Mouse (Mus musculus): Measurements from ENCODE around the gene Ngfr.

Ngfr gene

DNA sequence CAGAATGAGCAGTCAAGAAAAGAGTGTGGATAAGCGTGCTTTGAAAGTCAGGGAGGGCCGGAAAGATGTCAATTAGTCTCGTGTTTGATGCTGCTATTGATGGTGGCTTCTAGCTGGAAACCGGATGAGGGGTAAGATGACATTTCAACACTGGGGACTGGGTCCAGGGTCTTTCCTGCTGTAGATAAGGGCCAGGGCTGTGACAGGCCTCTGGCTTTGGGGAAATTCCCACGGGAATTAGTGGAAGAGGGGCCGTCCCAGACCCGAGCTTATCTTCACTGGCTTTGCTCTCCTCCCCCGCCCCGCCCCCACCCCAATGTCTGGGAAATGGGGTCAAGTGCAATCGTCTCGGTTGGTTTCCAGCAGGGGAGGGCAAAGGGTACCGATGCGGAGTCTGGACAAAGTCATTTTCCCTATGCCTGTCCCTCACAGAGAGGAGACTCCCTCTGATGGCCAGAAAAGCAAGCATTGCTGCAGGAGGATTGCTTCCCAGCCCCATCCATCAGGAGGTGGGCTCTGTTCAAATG lies 7.2 kb upstream of the Ngfr start:
- DNase-seq = no peak

DNA sequence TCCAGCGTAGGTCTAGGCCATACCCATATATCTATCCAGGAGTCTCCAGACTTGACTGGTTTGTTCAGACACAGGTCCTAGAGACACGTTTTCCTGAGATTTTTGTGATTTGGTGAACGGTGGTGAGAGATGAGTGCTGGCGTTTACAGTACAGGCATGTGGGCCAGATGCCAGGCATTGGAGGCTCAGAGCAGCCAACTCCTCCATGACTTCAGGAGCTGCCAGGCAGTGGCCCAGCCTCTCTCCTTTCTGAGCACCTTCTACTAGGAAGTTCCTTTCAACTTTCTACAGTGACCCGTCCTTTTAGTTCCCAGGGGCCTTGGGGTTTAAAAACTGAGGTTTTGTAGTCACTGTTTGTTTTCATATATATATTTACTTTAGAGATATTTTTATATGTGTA lies 6.0 kb upstream of the Ngfr start:
- no peak for DNase-seq

DNA sequence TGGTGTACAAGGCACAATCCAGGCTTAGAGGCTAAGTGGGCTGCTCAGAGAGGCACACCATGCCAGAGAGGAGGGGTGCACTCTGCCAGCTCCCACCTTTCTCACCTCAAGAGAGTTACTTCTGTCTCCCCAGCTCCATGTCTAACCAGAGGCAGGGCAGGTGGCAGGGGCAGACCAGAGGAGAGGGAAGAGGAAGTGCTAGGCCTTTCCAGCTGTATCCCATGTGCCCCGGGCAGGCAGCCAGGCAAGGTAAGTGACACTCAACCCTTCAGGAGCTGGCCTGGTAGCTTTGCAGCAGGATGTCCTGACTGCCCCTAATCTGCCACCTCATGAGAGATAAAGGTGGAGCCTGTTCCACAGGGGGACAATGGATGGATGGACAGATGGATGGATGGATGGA lies 5.2 kb upstream of the Ngfr start:
- DNase-seq = no peak

DNA sequence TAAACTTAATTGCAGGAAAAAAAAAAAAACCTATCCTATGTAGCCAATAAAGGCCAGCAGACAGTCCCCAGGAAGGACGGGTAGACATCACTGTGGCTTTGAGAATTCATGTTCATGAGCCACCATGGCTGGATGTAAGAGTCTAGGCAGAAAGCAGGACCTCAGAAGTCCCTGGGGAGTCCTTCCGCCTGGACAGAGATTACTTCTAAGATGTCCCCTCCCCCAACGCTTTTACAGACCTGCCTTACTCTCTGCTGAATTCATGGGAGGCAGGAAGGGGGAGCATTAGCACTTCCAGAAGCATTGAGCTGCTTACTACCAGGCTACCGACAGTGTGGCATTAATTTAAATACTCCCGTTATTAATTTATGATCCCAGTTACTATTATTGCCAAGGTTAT lies 1.7 kb upstream of the Ngfr start:
- DNase-seq = no peak

DNA sequence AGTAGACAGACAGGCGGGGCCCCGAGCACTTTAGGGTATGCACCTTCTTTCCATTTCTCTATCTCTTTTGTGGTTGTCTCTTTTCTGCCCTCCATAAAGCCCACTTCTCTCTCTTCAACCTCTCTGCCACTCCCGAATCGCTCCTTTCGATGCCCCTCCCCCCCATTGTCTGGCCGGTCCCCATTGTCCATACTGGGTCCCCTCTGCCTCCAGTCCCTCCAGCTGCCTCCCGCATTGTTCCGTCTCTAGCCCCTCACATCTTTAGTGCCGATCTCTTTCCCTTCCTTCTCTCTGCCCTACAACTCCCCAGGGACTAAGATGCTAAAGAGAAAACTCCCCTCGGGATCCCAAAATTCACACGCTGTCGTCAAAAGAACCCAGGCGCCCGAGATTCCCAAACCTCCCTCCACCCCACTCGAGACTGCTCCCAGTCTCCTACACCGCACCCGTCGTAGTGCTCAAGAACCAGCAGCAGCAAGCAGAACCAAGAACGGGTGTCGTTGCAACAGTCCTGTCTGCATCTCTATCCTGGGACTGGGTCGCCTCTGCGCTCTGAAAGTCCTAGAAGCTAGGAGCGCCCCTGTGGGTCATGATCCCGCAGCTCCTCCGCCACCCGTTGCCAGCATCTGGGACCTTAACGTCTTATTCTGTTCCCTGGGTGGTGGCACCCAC lies 648 bp downstream of the Ngfr start:
- DNase-seq = no peak

DNA sequence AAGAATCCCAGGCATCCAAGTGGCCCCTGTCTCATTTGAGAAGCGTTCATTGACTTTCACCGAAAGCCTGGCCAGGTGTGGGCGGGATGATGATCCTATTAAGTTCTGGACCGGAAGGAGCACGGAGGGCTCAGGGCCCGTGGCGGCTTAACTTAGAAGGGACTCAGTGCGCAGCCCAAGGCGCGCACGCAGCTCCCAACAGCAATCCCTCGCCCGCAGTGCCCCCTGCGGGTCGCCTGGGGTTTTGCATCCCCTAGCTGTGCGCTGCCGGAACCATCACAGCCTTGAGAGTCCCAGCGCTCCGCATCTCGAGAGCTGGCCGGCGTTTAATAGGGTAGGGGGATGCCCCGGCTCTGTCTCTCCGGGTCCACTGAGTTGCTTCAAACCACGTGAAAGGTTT lies 1.4 kb downstream of the Ngfr start:
- peak; percentile 55 for DNase-seq

DNA sequence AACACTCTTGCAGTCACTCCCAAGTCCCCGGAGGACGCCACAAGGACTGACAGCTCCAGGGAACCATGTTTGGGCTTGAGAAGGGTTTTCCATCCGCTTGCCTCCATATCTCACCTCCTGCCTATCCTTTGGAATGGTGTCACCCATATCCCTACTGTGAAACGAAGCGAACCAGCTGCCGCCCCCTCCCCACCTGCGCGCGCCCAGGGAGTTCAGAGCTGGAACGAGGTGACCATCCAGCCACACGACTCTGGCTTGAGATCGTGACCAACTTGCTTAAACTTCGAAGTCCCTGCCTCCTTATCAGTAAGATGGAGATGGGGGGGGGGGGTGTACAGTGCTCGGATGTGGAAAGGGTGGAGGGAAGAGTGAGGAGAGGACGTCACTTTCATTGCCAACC lies 1.9 kb downstream of the Ngfr start:
- no peak for DNase-seq

DNA sequence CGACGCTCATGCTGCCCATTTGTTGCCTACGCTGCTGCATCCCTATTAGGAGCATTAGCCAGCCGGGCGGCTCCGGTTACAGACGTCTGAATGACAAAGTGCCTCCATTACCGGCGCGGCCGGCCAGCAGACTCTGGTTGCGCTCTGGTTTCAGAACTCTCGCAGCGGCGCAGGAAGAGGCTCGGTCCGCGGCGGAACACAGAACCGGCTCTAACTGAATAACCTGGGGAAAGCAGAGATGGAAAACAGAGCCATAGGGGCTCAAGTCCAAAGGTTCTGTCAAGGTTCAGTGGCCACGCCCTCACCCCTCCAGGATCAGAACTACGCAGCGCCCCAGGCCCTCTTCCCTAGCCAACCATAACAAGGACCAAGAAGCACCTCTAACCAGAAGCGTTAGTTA lies 2.3 kb downstream of the Ngfr start:
- no peak for DNase-seq

DNA sequence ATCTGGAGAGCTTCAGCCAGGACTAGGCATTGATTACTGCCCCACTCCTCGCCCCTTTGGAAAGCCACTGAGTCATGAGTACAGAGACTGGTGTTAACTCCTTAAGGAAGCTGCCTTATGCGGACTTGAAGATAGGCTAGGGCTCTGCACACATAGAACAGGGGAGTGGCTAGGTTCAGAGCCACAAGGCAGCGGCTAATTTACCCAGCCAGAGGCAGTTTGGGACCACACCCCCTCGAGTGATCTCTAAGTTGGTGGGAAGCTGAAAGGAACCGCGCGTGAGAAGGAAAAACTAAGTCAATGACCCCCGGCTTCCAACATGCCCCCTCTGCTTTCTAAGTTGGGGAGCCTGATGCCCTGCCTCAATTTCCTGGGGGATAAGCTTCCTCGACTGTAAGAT lies 2.9 kb downstream of the Ngfr start:
- DNase-seq = no peak

DNA sequence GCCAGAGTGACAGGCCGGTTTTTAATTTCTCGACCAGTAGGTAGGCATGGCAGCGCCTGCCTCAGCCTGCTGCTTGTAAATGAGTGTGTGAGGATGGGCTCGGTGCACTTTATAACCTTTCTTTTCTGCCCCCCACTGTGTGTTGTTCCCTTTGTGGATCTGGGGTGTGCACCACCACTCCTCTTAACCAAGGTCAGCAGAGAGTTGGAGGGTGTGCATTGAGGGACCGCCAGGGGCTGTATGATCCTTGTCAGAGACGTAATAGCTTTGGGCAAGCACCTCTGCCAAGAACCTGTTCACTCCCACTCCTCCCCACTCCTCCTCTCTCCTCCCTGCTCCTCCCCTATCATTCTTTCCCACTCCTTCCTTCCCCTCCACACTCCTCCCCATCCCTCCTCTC lies 4.1 kb downstream of the Ngfr start:
- no peak for DNase-seq

DNA sequence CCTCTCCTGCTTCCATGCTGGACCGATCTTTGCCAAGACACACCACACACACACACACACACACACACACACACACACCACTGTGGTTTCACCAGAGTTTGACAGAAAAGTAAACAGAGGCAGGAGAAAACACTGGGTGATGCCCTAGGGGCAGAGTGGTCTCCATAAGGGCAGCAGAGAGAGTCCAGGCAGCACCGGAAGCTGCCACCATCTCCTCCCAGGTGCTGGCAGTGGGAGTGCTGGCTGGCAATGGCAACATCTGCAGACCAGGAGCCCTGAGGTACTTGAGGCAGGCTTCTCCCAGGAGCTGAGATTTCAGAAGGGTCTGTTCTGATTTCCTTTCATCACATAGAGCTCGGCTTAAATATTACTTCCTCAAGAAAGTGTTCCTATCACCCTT lies 5.3 kb downstream of the Ngfr start:
- DNase-seq = no peak

DNA sequence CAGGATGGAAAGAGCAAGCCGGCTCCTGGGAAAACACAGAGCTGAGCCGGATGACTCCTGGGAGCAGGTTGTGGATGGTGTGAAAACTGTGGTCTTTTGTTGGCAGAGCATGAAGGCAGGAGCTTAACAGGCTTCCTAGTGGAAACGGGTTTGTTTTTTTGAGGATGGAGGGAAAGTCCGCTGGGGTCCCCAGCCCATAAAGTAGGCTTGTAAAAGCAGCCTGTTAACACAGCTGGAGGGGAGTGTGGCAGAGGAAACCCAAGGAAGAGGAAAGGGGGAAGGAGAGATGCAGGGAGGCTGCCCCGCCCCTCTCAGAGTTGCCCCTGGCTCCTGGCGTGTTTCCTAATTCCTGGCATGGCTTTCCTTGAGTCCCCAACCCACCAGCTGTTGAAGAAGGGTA lies 8.1 kb downstream of the Ngfr start:
- no peak for DNase-seq

DNA sequence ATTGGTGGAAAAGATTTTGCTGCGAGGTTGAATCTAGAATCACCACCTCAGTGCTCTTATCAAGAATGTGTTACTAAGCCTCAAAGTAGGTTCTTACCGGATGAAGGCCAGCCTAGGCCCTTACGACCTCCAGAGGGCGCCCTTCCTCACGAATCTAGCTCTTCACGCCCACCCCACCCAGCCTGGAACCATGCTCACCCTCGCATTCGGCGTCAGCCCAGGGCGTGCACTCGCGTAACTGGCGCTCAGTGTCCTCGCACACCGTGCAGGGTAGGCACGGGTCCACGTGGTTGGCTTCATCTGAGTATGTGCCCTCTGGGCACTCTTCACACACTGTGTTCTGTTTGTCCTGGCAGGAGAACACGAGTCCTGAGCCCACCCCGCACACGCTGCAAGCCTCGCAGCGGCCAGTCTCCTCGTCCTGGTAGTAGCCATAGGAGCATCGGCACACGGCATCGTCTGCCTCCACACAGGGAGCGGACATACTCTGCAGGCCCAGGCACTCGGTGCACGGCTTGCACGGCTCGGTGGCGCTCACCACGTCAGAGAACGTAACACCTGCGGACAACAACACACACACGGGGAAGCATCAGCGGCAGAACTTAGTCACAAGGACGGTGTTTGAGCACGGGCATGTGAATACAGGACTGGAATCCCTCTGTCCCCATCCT lies 9.6 kb downstream of the Ngfr start:
- DNase-seq = no peak

DNA sequence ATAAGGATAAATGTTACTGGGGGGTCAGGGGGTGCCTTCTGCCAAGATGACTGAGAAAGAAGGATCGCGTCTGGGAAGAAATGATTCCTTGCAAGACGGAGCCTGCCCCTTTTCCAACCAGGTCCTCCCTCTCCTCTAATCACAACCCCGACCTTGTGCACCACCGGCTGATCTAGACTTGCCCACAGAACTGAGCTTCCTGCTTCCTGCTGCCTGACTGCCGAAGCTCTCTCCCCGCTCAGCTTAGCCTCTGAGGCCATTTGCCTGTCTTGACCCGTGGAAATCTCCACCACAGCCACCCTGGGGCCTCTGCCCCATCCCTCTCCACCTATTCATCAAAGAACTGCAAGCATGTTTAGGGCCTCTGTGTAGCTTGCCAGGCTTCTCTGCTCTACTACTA lies 11.2 kb downstream of the Ngfr start:
- DNase-seq = no peak

DNA sequence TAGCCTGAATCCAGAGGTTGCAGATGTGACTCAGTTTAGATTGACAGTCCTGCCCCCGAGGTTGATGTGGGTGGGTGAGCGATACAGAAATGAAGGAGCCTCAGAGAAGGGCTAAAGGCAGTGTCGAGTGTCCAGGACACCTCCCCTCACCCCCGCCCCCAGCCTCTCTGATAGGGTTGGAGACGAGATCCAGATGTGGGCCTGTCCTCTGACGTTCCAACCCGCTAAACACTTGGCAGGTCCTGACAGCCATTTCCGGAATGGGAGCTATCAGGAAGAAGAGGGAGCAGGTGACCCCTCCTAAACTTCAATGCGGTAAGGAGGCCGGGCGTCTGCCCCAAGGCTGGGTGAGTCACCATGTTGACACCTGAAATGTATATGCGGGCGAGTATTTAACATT lies 11.7 kb downstream of the Ngfr start:
- no peak for DNase-seq

DNA sequence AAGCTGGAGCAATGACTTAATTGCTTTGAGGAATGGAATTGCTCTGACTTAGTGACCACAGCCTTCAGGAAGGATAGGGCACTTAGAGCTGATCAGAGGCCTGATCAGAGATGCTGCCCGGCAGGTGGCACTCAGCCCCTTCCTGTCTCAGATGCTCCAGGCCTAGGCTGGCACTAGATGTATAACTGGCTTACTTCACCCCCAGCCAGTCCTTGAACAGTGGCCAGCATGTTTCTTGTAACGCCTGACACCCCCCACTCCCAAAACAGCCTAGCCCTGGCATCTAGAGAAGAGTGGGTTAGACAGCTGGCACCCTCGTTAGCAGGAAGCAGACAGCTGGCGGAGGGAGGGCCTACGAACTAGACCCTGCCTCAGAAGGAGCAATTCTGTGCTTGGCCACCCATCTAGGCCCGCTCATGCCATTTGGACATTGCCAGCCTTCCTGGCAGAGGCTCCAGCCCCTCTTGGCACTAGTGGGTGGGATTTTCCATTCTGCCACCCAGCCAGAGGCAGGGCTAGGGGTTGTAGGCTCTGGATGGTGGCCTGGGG lies 12.7 kb downstream of the Ngfr start:
- DNase-seq = no peak

DNA sequence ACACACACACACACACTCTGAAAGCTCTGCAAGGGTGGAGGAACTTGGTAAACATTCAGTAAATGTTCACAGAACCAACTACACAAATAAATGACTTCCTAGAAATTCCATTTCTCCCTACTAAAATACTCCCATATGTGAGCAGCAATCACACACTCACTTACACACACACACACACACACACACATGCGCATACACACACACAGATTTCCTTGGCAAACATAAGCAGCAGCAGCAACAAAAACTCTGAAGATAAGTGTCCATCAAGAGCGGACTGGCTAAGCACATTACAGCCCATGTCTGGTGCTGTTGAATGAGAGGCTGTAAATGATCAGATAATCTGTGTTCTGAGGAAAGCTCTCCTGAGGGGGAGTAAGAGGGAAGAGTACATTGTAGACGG lies 15.3 kb downstream of the Ngfr start:
- DNase-seq = no peak

DNA sequence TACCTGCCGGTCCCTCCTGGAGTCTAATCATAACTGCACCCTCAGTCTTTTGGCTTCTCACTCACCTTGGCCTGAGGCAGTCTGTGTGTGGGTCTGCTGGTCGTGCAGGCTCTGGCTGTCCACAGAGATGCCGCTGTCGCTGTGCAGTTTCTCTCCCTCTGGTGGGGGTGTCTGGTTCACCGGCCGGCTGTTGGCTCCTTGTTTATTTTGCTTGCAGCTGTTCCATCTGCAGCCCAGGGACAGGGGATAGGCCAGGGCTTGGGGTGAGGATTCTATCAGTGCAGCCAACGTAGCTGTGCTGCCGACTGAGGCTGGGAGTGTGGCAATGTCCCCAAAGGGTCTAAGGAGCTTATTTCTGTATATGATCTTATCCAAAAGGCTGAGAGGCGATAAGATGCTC lies 15.8 kb downstream of the Ngfr start:
- no peak for DNase-seq

DNA sequence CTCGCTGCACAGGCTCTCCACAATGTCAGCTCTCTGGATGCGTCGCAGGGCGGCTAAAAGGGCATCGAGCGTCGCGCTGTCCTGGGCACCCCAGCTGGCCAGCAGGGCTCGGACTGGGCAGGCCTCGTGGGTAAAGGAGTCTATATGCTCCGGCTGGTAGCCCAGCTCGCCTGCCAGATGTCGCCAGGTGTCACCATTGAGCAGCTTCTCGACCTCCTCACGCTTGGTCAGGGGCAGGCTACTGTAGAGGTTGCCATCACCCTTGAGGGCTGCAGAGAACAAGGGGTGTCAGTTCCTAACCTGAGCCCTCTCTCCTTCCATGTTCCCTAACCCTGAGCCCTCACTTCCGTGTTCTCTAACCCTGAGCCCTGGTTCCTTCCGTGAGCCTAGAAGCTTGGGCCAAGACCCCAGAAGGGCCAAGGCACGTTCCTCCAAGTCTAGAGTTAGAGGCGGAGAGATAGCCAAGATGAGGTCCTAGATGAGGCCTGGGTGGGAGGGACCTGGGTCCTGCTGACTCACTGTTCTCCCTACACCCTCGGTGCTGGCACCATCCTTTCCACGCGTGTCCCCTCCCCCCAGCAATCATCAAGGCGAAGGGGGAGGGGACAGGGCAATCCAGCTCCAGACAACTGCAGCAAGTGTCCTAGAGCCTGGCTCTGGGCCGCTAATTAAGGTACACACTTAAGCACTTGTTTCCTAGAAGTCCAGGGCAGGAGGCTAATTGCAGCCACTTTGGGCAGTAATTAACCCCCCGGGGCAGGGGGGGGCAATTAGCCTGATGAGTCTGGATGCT lies 16.5 kb downstream of the Ngfr start:
- DNase-seq = no peak

DNA sequence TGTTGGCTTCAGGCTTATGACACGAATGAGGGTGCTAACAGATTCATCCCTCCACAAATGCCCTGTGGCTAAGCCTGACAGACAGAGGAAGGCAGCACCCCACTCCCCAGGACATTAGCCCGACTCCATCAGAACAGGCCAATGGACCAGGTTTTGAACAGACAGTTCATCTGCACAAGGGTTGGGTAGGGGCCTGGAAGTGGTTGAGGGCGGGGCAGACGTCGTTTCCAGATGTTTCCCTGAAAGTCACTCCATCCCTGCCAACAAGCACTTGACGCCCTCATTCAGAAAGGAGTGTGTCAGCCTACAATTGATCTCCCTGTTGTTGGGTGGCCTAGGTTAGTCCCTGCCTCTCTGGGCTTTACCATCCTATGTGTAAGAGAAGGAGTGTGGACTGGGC lies 17.6 kb downstream of the Ngfr start:
- no peak for DNase-seq

DNA sequence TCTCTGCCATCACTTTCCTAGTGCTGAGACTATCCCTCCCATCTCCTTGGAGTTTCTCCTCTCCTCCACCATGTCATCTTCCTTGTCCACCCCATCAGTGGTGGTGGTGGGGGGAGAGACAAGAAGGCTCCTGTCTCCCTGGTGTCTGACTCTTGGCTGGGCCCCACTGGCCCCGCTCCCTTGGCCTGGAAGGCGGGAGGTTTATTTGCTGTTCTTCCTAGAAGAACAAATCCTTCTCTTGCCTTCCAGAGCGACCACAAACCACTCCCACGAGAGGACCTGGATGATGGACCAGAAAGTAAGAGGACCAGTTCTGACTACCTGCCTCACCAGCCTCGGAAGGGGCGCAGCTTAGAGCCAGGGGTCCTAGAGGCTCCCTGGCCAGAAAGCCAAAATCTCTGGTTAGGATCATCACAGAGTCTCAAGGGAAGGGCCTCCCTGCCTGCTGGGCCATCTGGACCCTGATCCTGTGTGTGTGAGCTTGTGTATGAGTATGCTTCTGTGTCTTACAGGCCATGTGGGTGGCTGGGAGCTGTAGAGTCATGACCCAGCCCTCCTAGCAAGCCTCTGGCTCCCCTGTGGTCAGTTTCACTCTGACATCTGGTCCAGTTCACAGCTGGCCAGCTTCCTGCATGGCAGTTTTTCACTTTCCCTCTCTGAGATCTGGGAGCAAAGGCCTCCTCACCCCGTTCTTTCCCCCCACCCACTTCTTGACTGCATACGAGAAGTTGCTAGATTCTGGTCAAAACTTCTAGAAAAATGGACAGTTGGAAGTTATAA lies 19.4 kb downstream of the Ngfr start:
- no peak for DNase-seq

DNA sequence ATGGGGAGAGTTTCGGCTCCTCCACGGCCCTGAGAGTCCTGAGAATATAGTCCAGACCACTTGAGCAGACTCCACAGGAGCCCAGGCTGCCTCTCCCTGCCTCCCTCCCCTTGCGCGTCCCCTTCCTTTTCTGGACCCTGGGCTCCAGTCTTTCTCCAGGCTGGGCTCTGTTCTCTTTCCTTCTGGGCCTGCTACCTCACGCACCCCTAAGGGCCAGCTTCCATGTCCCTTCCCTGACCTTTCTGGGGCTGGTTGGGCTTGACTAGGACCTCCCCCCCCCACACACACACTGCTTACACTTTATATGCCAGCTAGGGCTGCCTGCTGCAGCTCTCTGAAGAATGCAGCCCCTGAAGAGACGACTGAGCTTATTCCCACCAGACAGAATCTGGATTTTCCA lies 20.2 kb downstream of the Ngfr start:
- DNase-seq = no peak

DNA sequence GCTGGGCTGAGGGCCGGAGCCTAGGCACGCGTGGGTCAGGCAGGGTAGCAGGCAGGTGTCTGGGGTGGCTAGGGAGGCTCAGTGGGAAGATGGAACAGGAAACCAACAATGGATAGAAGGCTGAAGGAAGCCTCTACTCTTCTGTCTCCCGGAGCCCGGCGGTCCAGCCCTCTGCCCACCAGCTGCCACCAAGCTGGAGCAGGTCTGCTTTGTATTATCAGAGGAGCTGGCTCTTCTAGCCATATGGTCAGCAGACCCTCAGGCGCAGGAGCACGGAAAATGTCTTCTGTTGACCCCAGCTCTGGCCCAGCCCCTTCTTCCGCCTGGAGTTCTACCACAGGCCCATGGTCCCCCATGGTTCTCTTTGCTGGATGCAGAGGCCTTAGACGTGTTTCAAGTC lies 22.2 kb downstream of the Ngfr start:
- DNase-seq = no peak

Data from cerebellum, adult 9-11 months (tissue).